Mouse (Mus musculus): ENCODE data around the gene Cpvl.
A peak's percentile ranks its signal among the peaks of the same experiment; 100 is the strongest.

- no peak for TF ChIP-seq CTCF (IDR thresholded peaks at IDR 0.05)
- TF ChIP-seq EP300 (IDR thresholded peaks at IDR 0.05): peak; percentile 42; the same call in 1 of the 2 replicates
Observed at GRCm38 (mm10) chr6:53944887-53945286, 33.6 kb downstream of the Cpvl start.
